Mouse (Mus musculus) MEL (cell line): ENCODE data around the gene Prok1. TPM values are rescaled to one million over a fixed set of nuclear protein-coding genes. Genes with fewer than 3 reads are reported as not detected.

Source experiments
- DNase-seq: peaks from one replicate; pipeline ENCODE4 v3.0.0; 2011; ENCODE audit warnings: low read depth, low spot score
- H3K27ac ChIP-seq: 2 replicates; pipeline ENCODE4 v1.5.1; 2012; ENCODE audit warnings: low read depth, mild to moderate bottlenecking, control low read depth, low read length, moderate library complexity; ENCODE audit not compliant: control insufficient read depth
- H3K27me3 ChIP-seq, 2 experiments: fragments of 150-350 bp in 1 of 2; sonication (generic) in 1 of 2; 2 replicates each; pipeline ENCODE4 v1.6.1; 2012; ENCODE audit warnings: low read length in 2 of 2, mild to moderate bottlenecking in 2 of 2, improper control_type of control experiment in 1 of 2, moderate library complexity in 1 of 2; ENCODE audit not compliant: insufficient read depth in 2 of 2, control insufficient read depth in 1 of 2
- H3K36me3 ChIP-seq, 2 experiments: 2 replicates each; pipeline ENCODE4 v1.6.1; 2012 to 2014; ENCODE audit warnings: low read length in 2 of 2, improper control_type of control experiment in 1 of 2, inconsistent platforms in 1 of 2, mild to moderate bottlenecking in 1 of 2; ENCODE audit not compliant: insufficient read depth in 2 of 2, control insufficient read depth in 1 of 2
- H3K4me1 ChIP-seq, 2 experiments: fragments of 150-350 bp in 1 of 2; sonication (generic) in 1 of 2; 2 replicates each; pipeline ENCODE4 v1.6.1; 2012; ENCODE audit warnings: low read length in 2 of 2, improper control_type of control experiment in 1 of 2, mild to moderate bottlenecking in 1 of 2; ENCODE audit not compliant: insufficient read depth in 2 of 2, control insufficient read depth in 1 of 2
- H3K4me3 ChIP-seq, 2 experiments: fragments of 150-350 bp in 1 of 2; sonication (generic) in 1 of 2; 2 replicates each; pipeline ENCODE4 v1.5.1; 2012; ENCODE audit warnings: low read depth in 2 of 2, low read length in 2 of 2, mild to moderate bottlenecking in 2 of 2, moderate library complexity in 2 of 2, control low read depth in 1 of 2, improper control_type of control experiment in 1 of 2; ENCODE audit not compliant: control insufficient read depth in 1 of 2, insufficient read depth in 1 of 2
- H3K79me2 ChIP-seq: 2 replicates; pipeline ENCODE4 v1.6.1; 2012; ENCODE audit warnings: mild to moderate bottlenecking, low read length, moderate library complexity; ENCODE audit not compliant: control insufficient read depth, poor library complexity, insufficient read depth
- H3K9ac ChIP-seq: 2 replicates; pipeline ENCODE4 v1.6.1; 2012; ENCODE audit warnings: low read depth, mild to moderate bottlenecking, control low read depth, low read length, moderate library complexity; ENCODE audit not compliant: control insufficient read depth, poor library complexity, severe bottlenecking
- H3K9me3 ChIP-seq: fragments of 150-350 bp; sonication (generic); replicated peaks from 2 replicates; pipeline ENCODE4 v1.6.1; 2012; ENCODE audit warnings: mild to moderate bottlenecking, low read length, improper control_type of control experiment, moderate library complexity; ENCODE audit not compliant: insufficient read depth
- BHLHE40 ChIP-seq: IDR thresholded peaks from 2 replicates; pipeline ENCODE4 v1.6.1; 2012; ENCODE audit warnings: low read depth, mild to moderate bottlenecking, inconsistent platforms, low read length, improper control_type of control experiment, borderline replicate concordance
- CHD1 ChIP-seq: IDR thresholded peaks from 2 replicates; pipeline ENCODE4 v1.6.1; 2012; ENCODE audit warnings: low read depth, mild to moderate bottlenecking, inconsistent platforms, low read length, improper control_type of control experiment
- CHD2 ChIP-seq: IDR thresholded peaks from 2 replicates; pipeline ENCODE4 v1.6.1; 2011; ENCODE audit warnings: low read length, improper control_type of control experiment
- CTCF ChIP-seq, 3 experiments: IDR thresholded peaks in 2 of 3; conservative IDR thresholded peaks in 1 of 3; 2 replicates each; pipeline ENCODE4 v1.5.1; 2011 to 2012; ENCODE audit warnings: low read length in 3 of 3, low read depth in 2 of 3, mild to moderate bottlenecking in 2 of 3, improper control_type of control experiment in 1 of 3, inconsistent platforms in 1 of 3, mixed read lengths in 1 of 3, moderate library complexity in 1 of 3; ENCODE audit not compliant: control insufficient read depth in 1 of 3, insufficient read depth in 1 of 3, poor library complexity in 1 of 3, severe bottlenecking in 1 of 3
- E2F4 ChIP-seq: IDR thresholded peaks from 2 replicates; pipeline ENCODE4 v1.6.1; 2011; ENCODE audit warnings: low read depth, low read length, improper control_type of control experiment, borderline replicate concordance
- ELF1 ChIP-seq: IDR thresholded peaks from 2 replicates; pipeline ENCODE4 v1.6.1; 2014; ENCODE audit warnings: low read depth, mild to moderate bottlenecking, inconsistent platforms, low read length, improper control_type of control experiment, moderate library complexity
- ETS1 ChIP-seq: IDR thresholded peaks from 2 replicates; pipeline ENCODE4 v1.6.1; 2012; ENCODE audit warnings: low read depth, mild to moderate bottlenecking, inconsistent platforms, low read length, improper control_type of control experiment, moderate library complexity
- GABPA ChIP-seq: IDR thresholded peaks from 2 replicates; pipeline ENCODE4 v1.6.1; 2012; ENCODE audit warnings: low read depth, mild to moderate bottlenecking, inconsistent platforms, low read length, improper control_type of control experiment, moderate library complexity
- HCFC1 ChIP-seq: IDR thresholded peaks from 2 replicates; pipeline ENCODE4 v1.6.1; 2012; ENCODE audit warnings: low read depth, mild to moderate bottlenecking, inconsistent platforms, low read length, improper control_type of control experiment, moderate library complexity
- MAX ChIP-seq: IDR thresholded peaks from 2 replicates; pipeline ENCODE4 v1.6.1; 2011; ENCODE audit warnings: low read length, improper control_type of control experiment
- MXI1 ChIP-seq: IDR thresholded peaks from 2 replicates; pipeline ENCODE4 v1.6.1; 2011; ENCODE audit warnings: mild to moderate bottlenecking, low read depth, low read length, improper control_type of control experiment
- MYB ChIP-seq: IDR thresholded peaks from 2 replicates; pipeline ENCODE4 v1.6.1; 2011; ENCODE audit warnings: mild to moderate bottlenecking, low read depth, low read length, improper control_type of control experiment
- MYC ChIP-seq: IDR thresholded peaks from 2 replicates; pipeline ENCODE4 v1.6.1; 2011; ENCODE audit warnings: low read depth, mild to moderate bottlenecking, low read length, improper control_type of control experiment, moderate library complexity
- POLR2AphosphoS5 ChIP-seq: IDR thresholded peaks from 2 replicates; pipeline ENCODE4 v1.6.1; 2012; ENCODE audit warnings: low read depth, borderline replicate concordance, mild to moderate bottlenecking, inconsistent platforms, low read length, moderate library complexity, mixed read lengths
- SIN3A ChIP-seq: IDR thresholded peaks from 2 replicates; pipeline ENCODE4 v1.6.1; 2012; ENCODE audit warnings: low read length, improper control_type of control experiment, inconsistent platforms
- TBP ChIP-seq: IDR thresholded peaks from 2 replicates; pipeline ENCODE4 v1.8.0; 2011; ENCODE audit warnings: low read depth, low read length, improper control_type of control experiment
- UBTF ChIP-seq: IDR thresholded peaks from 2 replicates; pipeline ENCODE4 v1.6.1; 2012; ENCODE audit warnings: low read depth, mild to moderate bottlenecking, inconsistent platforms, low read length, improper control_type of control experiment, moderate library complexity, borderline replicate concordance; ENCODE audit not compliant: insufficient read depth
- USF1 ChIP-seq: IDR thresholded peaks from 2 replicates; pipeline ENCODE4 v1.6.1; 2014; ENCODE audit warnings: low read depth, mild to moderate bottlenecking, inconsistent platforms, low read length, improper control_type of control experiment, moderate library complexity
- USF2 ChIP-seq, 2 experiments: IDR thresholded peaks; 2 replicates each; pipeline ENCODE4 v1.6.1; 2011 to 2012; ENCODE audit warnings: improper control_type of control experiment in 2 of 2, low read length in 2 of 2, borderline replicate concordance in 1 of 2, inconsistent platforms in 1 of 2, low read depth in 1 of 2, mild to moderate bottlenecking in 1 of 2; ENCODE audit not compliant: insufficient read depth in 1 of 2
- ZMIZ1 ChIP-seq: IDR thresholded peaks from 2 replicates; pipeline ENCODE4 v1.6.1; 2012; ENCODE audit warnings: low read depth, mild to moderate bottlenecking, inconsistent platforms, low read length, improper control_type of control experiment, moderate library complexity
- polyA plus RNA-seq, 2 experiments: library from polyadenylated mRNA; stranded (reverse) in 1 of 2; unstranded in 1 of 2; fragments of >175 nt in 1 of 2; fragments of >200 nt in 1 of 2; gene quantifications; 2 replicates each; pipeline versions ENCODE4 v1.2.1 to v1.2.4; 2012; ENCODE audit warnings: low replicate concordance in 2 of 2, low read depth in 1 of 2; ENCODE audit not compliant: insufficient read length in 2 of 2, insufficient read depth in 1 of 2, missing spikeins in 1 of 2
- total RNA-seq: library from RNA; depleted of rRNA; stranded (reverse); fragments of 300-350 nt; gene quantifications from 2 replicates; pipeline ENCODE4 v1.2.3, GENCODE M21; 2012; rRNA removed

The Prok1 gene
- total RNA-seq (not detected in 2 replicates), polyA plus RNA-seq (not detected)

- Histone ChIP-seq H3K36me3 (no peaks in the 10 kb centered on the region), H3K79me2 (no peaks in the 10 kb centered on the region), H3K27ac (no peak within 1 kb of the TSS), H3K9ac (no peak within 1 kb of the TSS), H3K27me3 (peaks cover 6 to 13% of the 10 kb centered on the region in 2 experiments), H3K9me3 (no peaks in the 10 kb centered on the region), H3K4me1 (no peaks in the 10 kb centered on the region), H3K4me3 (no peak within 1 kb of the TSS)
- no peak for DNase-seq
- no peak for TF ChIP-seq BHLHE40
Observed at GRCm38 (mm10) chr3:107239607-107240006, at the start of gene Prok1. TSS of gene Prok1 (minus strand) at chr3:107239707.

DNA sequence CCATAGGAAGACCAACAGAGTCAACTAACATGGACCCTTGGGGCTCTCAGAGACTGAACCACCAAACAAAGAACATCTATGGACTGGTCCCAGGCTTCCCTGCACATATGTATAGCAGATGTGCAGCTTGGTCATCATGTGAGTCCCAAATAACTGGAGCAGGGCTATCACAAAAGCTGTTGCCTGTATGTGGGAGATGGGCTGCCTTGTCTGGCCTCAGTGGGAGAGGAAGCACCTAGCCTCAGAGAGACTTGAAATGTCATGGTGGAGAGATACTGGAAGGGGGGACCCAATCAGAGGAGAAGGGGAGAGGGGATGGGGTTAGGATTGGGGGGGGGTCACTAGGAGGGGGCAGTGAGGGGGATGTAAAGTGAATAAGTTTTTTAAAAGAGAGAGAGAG lies 47.8 kb upstream of the Prok1 start:
- no peak overlapping the region for H3K27ac ChIP-seq

GRCm38 (mm10) chr3:107286123-107286522 lies 46.6 kb upstream of the Prok1 start:
- H3K9ac ChIP-seq = no peak overlapping the region
- no peak overlapping the region for H3K4me3 ChIP-seq
- no peak for TF ChIP-seq USF2 (IDR thresholded peaks at IDR 0.05; ENCODE audit: borderline replicate concordance in 1 of 2, insufficient read depth in 1 of 2, low read depth in 1 of 2, low read length in 2 of 2)
- TF ChIP-seq MYB = no peak
- no peak for TF ChIP-seq CHD2
- no peak for TF ChIP-seq CTCF (IDR thresholded peaks at IDR 0.05 in 2 of 3, conservative IDR thresholded peaks at IDR 0.05 in 1 of 3; ENCODE audit: control insufficient read depth in 1 of 3, insufficient read depth in 1 of 3, low read depth in 2 of 3, low read length in 3 of 3, poor library complexity in 1 of 3, severe bottlenecking in 1 of 3)
- no peak for TF ChIP-seq ZMIZ1
- no peak for TF ChIP-seq CHD1
- TF ChIP-seq UBTF = no peak
- TF ChIP-seq, all 39 proteins: peak for 0
- no peak overlapping the region for H3K27ac ChIP-seq
- DNase-seq = no peak
- H3K4me1 ChIP-seq = peaks cover 0 to 3% of the 10 kb centered on the region in 2 experiments; a peak in 2 of 4 replicates
- peaks cover 2% of the 10 kb centered on the region in 2 experiments; a peak in 3 of 4 replicates for H3K36me3 ChIP-seq
- no peaks in the 10 kb centered on the region for H3K9me3 ChIP-seq
- no peaks in the 10 kb centered on the region for H3K79me2 ChIP-seq
- no peaks in the 10 kb centered on the region for H3K27me3 ChIP-seq

More for the DNA sequence above, 47.8 kb upstream of the Prok1 start:
- no peaks in the 10 kb centered on the region for H3K79me2 ChIP-seq
- no peaks in the 10 kb centered on the region for H3K9me3 ChIP-seq
- DNase-seq = no peak
- H3K9ac ChIP-seq = no peak overlapping the region
- no peak for TF ChIP-seq MYC
- no peak for TF ChIP-seq POLR2AphosphoS5
- no peak for TF ChIP-seq ELF1
- no peak for TF ChIP-seq TBP
- no peak for TF ChIP-seq HCFC1
- no peak for TF ChIP-seq GABPA
- no peak for TF ChIP-seq ETS1
- TF ChIP-seq SIN3A = no peak
- no peak for TF ChIP-seq MAX
- no peak for TF ChIP-seq MXI1
- no peak for TF ChIP-seq USF1
- TF ChIP-seq E2F4 = no peak
- TF ChIP-seq, all 39 proteins: peak for 0
- Histone ChIP-seq H3K27me3 (no peaks in the 10 kb centered on the region), H3K36me3 (peaks cover 2% of the 10 kb centered on the region in 2 experiments; a peak in 2 of 4 replicates), H3K4me1 (peaks cover 0 to 3% of the 10 kb centered on the region in 2 experiments; a peak in 2 of 4 replicates), H3K4me3 (no peak overlapping the region)
